Mouse (Mus musculus): ENCODE data around the gene Srsf1.

Gene Srsf1

GRCm38 (mm10) chr11:88073343-88073875 is 26.2 kb downstream of the Srsf1 start:
- DNase-seq (ENCODE audit: low spot score) = no peak

DNA sequence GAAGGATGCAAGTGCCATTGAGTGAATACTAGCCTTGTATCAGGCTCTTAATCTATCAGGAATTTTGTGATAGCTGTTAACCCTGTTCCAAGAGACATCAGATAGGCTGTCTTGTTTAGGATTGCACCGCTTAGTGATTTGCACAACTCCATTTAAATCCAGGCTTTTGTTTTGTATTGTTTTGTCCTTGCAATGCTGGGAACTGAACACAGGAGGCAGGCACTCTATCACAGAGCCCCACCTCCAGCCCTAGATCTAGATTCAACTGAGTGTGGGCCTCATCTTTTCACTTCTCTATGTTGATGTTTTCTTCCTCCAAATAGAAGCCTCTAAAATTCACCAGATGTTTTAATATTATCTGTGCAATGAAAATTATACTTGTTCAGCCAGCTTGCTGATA is 28.5 kb downstream of the Srsf1 start:
- DNase-seq (ENCODE audit: low spot score) = no peak

GRCm38 (mm10) chr11:88076394-88076793 is 29.2 kb downstream of the Srsf1 start:
- no peak for DNase-seq (ENCODE audit: low spot score)

GRCm38 (mm10) chr11:88083699-88084098 is 36.5 kb downstream of the Srsf1 start:
- no peak for DNase-seq (ENCODE audit: low spot score)

- DNase-seq (ENCODE audit: low spot score) = peak; percentile 68
These were observed 39.8 kb downstream of the Srsf1 start for GRCm38 (mm10) chr11:88086737-88087627.

GRCm38 (mm10) chr11:88089150-88089549 is 42.0 kb downstream of the Srsf1 start:
- no peak for DNase-seq (ENCODE audit: low spot score)

DNA sequence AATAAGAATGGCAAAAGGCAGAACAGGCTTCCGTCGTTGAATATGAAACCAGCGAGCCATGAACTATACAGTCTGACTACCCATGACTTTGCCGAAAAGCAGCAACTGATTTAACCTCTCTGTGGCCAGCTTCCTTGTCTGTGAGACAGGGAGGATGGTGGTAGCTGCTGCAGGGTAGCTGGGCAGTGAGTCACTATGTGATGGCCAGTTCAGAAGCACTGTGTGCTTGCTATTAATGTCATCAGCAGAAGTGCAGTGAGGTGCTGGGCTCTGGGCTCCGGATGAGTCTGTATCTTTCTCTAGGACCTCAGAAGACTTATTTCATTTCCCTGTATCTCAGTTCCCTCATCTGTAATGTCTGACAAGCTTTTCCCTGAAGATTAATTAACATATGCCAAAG is 43.1 kb downstream of the Srsf1 start:
- no peak for DNase-seq (ENCODE audit: low spot score)

DNA sequence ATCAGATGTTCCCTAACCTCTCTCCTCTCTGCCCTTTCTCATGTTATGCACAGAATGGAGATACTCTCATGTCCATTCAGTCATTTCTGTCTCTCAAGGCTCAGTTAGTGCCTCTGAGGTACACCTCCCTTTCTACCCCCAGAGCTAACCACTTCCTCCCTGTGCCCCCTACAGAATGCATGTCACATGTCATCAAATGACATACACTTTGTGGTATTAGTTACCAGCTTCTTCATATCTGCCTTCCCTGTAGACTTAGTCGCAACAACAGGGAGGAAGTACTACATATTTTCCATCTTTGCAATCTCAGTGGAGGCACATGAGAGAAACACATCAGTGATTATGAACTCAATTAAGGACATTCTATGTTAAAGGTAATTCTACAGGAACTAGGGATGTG is 44.8 kb downstream of the Srsf1 start:
- DNase-seq (ENCODE audit: low spot score) = no peak

DNA sequence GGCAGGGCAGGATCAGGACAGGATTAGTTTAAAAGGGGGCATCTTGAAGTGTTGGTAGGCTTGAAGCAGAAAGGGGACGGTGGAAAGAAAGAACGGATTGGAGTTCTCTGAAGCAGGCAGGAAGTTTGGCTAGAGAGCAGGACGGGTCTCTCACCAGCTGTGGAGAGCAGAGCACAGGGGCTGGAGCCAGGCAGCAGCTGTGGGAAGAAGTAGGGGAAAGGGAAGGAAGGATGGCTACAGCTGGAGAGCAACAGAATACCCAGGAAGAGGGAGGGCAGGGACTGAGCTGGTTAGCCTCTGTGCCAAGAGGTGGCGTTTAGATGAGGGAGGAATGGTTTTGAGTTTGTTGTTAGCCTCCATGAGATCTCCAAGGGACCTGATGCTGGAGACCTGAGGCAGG is 50.0 kb downstream of the Srsf1 start:
- no peak for DNase-seq (ENCODE audit: low spot score)

DNA sequence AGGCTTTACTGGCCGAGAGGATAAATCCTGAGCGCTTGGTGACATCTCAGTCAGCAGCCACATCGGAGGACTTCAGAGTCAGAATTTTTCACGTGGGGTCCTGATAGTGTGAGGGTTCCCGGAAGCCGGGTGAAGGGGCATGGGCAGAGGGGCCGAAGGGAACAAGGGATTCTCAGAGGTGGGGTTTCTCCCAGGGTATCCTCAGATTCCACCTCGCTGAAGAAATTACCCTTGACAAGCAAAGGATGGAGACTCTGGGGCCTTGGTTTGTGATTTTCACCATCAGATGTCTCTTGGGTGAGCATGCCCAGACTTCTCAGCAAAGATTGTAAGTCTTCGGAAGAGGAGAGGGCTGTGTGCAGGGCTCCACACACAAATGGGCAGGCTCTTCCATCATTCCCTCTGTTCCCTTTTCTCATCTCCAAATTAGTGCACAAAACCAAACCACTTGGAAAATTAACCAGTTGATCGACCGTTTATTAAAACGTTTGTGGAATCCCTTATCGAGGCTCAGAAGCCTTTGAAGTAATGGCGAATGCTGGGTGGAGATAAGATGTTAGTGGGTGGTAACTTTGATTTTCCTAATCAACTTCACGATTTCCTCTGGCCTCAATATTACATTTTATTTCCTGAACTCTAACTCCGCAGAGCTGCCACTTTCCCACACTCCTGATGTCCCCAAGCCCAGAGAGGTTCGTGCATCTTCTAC is 51.0 kb downstream of the Srsf1 start, which contains the start of gene Cuedc1:
Cuedc1 (plus strand) TSS at position 38 of the 709 bp plus-strand sequence.
- DNase-seq (ENCODE audit: low spot score) = no peak

GRCm38 (mm10) chr11:88098787-88099598 is 51.8 kb downstream of the Srsf1 start:
- DNase-seq (ENCODE audit: low spot score) = no peak

DNA sequence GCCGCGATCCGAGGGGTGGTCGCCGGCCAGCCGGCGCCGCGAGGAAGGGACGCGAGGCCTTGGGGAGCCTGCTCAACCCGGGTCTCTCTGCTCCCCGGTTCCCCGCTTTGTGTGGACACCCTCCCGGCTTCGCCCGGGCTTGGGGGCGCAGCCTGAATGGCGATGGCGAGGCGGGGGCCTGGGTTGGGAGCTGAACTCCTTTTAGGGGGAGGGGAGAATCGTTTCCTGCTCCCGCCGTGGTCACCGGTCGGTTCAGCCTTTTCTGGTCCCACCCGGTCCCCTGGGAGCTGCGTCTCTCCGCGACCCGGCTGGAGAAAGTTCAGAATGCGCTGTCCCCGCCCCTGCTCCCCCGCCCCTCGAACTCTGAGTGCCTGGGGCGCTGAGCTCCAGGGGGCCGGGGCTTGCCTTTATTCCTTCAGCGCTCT is 52.4 kb downstream of the Srsf1 start:
- DNase-seq (ENCODE audit: low spot score) = no peak

- DNase-seq (ENCODE audit: low spot score) = no peak
These were observed 53.0 kb downstream of the Srsf1 start for GRCm38 (mm10) chr11:88100170-88100569.
